Mouse (Mus musculus) yolk sac, embryonic 10.5 days (tissue): Measurements from ENCODE around the gene Itm2c.

ENCODE experiments used
- DNase-seq: peaks from one replicate; pipeline ENCODE4 v3.0.0-alpha.2; 2017; ENCODE audit warnings: low spot score

Itm2c gene

GRCm38 (mm10) chr1:85894231-85894747, at the start of gene Itm2c:
Gene Itm2c, plus strand, starts transcription at chr1:85894281.
- peak; percentile 90 for DNase-seq

GRCm38 (mm10) chr1:85844981-85845380, 49.1 kb upstream of the Itm2c start:
- no peak for DNase-seq

GRCm38 (mm10) chr1:85845476-85845875, 48.6 kb upstream of the Itm2c start:
- DNase-seq: no peak

- no peak for DNase-seq
These were observed 45.1 kb upstream of the Itm2c start for GRCm38 (mm10) chr1:85849016-85849415.

GRCm38 (mm10) chr1:85850851-85851250, 43.2 kb upstream of the Itm2c start:
- DNase-seq: no peak

- peak; percentile 57 for DNase-seq
These were observed 40.9 kb upstream of the Itm2c start for GRCm38 (mm10) chr1:85852996-85853689.

- no peak for DNase-seq
These were observed 40.2 kb upstream of the Itm2c start for GRCm38 (mm10) chr1:85853865-85854264.

- DNase-seq: no peak
These were observed 39.6 kb upstream of the Itm2c start for GRCm38 (mm10) chr1:85854475-85854874.

- no peak for DNase-seq
These were observed 37.8 kb upstream of the Itm2c start for GRCm38 (mm10) chr1:85856266-85856665.

GRCm38 (mm10) chr1:85857261-85857754, 36.8 kb upstream of the Itm2c start:
- no peak for DNase-seq

GRCm38 (mm10) chr1:85864383-85864782, 29.7 kb upstream of the Itm2c start:
- DNase-seq: no peak

GRCm38 (mm10) chr1:85870001-85870400, 24.1 kb upstream of the Itm2c start:
- no peak for DNase-seq

GRCm38 (mm10) chr1:85870546-85870945, 23.5 kb upstream of the Itm2c start:
- DNase-seq: no peak

- DNase-seq: no peak
These were observed 12.1 kb upstream of the Itm2c start for GRCm38 (mm10) chr1:85882003-85882402.

- DNase-seq: no peak
These were observed 6.9 kb upstream of the Itm2c start for GRCm38 (mm10) chr1:85887221-85887620.

GRCm38 (mm10) chr1:85894748-85895360, 773 bp downstream of the Itm2c start:
- DNase-seq: peak; percentile 54

- DNase-seq: peak; percentile 50
These were observed 1.3 kb downstream of the Itm2c start for GRCm38 (mm10) chr1:85895391-85895837.

GRCm38 (mm10) chr1:85896110-85896509, 2.0 kb downstream of the Itm2c start:
- no peak for DNase-seq

- DNase-seq: no peak
These were observed 3.0 kb downstream of the Itm2c start for GRCm38 (mm10) chr1:85896781-85897700.

- DNase-seq: no peak
These were observed 4.0 kb downstream of the Itm2c start for GRCm38 (mm10) chr1:85897901-85898760.

GRCm38 (mm10) chr1:85898761-85899387, 4.8 kb downstream of the Itm2c start:
- DNase-seq: no peak
